Mouse (Mus musculus): ENCODE results near the gene Cacna1c. TPM values are rescaled to one million over a fixed set of nuclear protein-coding genes. Genes with fewer than 3 reads are reported as not detected.

Cacna1c gene
- total and polyA plus RNA-seq, 2 experiments from 2014 or later: 5.1 to 39.4 TPM

- Histone ChIP-seq H3K27ac (no peak overlapping the region), H3K9me3 (ENCODE audit: low read length) (no peaks in the 10 kb centered on the region), H3K4me2 (ENCODE audit: low read depth, low read length) (no peak overlapping the region), H3K9ac (replicated peaks; ENCODE audit: low read length) (no peak overlapping the region), H3K4me1 (ENCODE audit: insufficient read depth, low read length) (no peaks in the 10 kb centered on the region), H3K27me3 (ENCODE audit: insufficient read depth, low read length) (no peaks in the 10 kb centered on the region), H3K36me3 (ENCODE audit: insufficient read depth, low read length) (no peaks in the 10 kb centered on the region), H3K4me3 (ENCODE audit: low read length) (no peak overlapping the region)
- TF ChIP-seq CTCF (IDR thresholded peaks at IDR 0.05; ENCODE audit: low read depth): no peak
- ATAC-seq (no peak), DNase-seq (ENCODE audit: low spot score) (no peak)
- WGBS: 72% methylated on average over 3 of the region's 3 CpGs
Observed at GRCm38 (mm10) chr6:118926669-118927068, 269.5 kb downstream of the Cacna1c start.

DNA sequence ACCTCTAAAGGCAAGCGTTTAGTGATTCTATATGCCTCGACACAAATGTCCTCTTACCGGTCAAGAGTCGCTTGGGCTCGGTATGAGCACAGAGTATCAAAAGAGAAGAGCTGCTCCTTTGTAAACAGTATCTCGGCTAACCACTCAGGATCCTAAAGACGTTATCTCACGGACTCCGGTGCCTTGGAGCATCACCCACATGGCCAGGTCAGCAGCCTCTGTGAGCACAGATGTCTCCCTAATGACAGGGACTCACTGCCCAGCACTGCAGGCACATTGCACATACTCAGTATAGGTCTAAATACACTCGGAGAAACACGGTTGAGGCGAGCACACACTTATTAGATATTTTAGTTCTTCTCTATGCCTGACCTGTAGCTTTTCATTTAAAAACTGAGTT is 271.8 kb downstream of the Cacna1c start:
- Histone ChIP-seq H3K4me1 (ENCODE audit: insufficient read depth, low read length) (no peaks in the 10 kb centered on the region), H3K9me3 (ENCODE audit: low read length) (no peaks in the 10 kb centered on the region), H3K36me3 (ENCODE audit: insufficient read depth, low read length) (no peaks in the 10 kb centered on the region), H3K27me3 (ENCODE audit: insufficient read depth, low read length) (no peaks in the 10 kb centered on the region), H3K4me2 (ENCODE audit: low read depth, low read length) (no peak overlapping the region), H3K27ac (no peak overlapping the region), H3K9ac (replicated peaks; ENCODE audit: low read length) (no peak overlapping the region), H3K4me3 (ENCODE audit: low read length) (no peak overlapping the region)
- ATAC-seq (no peak), DNase-seq (ENCODE audit: low spot score) (no peak)
- WGBS: 84% methylated on average over 12 of the region's 12 CpGs
- TF ChIP-seq CTCF (IDR thresholded peaks at IDR 0.05; ENCODE audit: low read depth): no peak

GRCm38 (mm10) chr6:118923926-118924325 is 272.3 kb downstream of the Cacna1c start:
- Histone ChIP-seq H3K4me1 (ENCODE audit: insufficient read depth, low read length) (no peaks in the 10 kb centered on the region), H3K9me3 (ENCODE audit: low read length) (no peaks in the 10 kb centered on the region), H3K36me3 (ENCODE audit: insufficient read depth, low read length) (no peaks in the 10 kb centered on the region), H3K4me3 (ENCODE audit: low read length) (no peak overlapping the region), H3K27me3 (ENCODE audit: insufficient read depth, low read length) (no peaks in the 10 kb centered on the region), H3K27ac (no peak overlapping the region), H3K4me2 (ENCODE audit: low read depth, low read length) (no peak overlapping the region), H3K9ac (replicated peaks; ENCODE audit: low read length) (no peak overlapping the region)
- DNase-seq (ENCODE audit: low spot score) (peak; percentile 39), ATAC-seq (0 out of 2 replicates have a peak, but pooled peaks have one; percentile 25)
- WGBS: 52% methylated on average over 2 of the region's 2 CpGs
- no peak for TF ChIP-seq CTCF (IDR thresholded peaks at IDR 0.05; ENCODE audit: low read depth)

- no peak overlapping the region for H3K9ac ChIP-seq (replicated peaks; ENCODE audit: low read length)
- peak; percentile 22; the same call in 1 of the 2 replicates for ATAC-seq
- H3K9me3 ChIP-seq (ENCODE audit: low read length): no peaks in the 10 kb centered on the region
- H3K4me1 ChIP-seq (ENCODE audit: insufficient read depth, low read length): no peaks in the 10 kb centered on the region
- WGBS: 82% methylated on average over 5 of the region's 5 CpGs
- no peak for TF ChIP-seq CTCF (IDR thresholded peaks at IDR 0.05; ENCODE audit: low read depth)
- no peaks in the 10 kb centered on the region for H3K27me3 ChIP-seq (ENCODE audit: insufficient read depth, low read length)
- H3K27ac ChIP-seq: no peak overlapping the region
- no peak overlapping the region for H3K4me2 ChIP-seq (ENCODE audit: low read depth, low read length)
- H3K4me3 ChIP-seq (ENCODE audit: low read length): no peak overlapping the region
- no peak for DNase-seq (ENCODE audit: low spot score)
- H3K36me3 ChIP-seq (ENCODE audit: insufficient read depth, low read length): no peaks in the 10 kb centered on the region
Observed at GRCm38 (mm10) chr6:118923212-118923577, 273.0 kb downstream of the Cacna1c start.

DNA sequence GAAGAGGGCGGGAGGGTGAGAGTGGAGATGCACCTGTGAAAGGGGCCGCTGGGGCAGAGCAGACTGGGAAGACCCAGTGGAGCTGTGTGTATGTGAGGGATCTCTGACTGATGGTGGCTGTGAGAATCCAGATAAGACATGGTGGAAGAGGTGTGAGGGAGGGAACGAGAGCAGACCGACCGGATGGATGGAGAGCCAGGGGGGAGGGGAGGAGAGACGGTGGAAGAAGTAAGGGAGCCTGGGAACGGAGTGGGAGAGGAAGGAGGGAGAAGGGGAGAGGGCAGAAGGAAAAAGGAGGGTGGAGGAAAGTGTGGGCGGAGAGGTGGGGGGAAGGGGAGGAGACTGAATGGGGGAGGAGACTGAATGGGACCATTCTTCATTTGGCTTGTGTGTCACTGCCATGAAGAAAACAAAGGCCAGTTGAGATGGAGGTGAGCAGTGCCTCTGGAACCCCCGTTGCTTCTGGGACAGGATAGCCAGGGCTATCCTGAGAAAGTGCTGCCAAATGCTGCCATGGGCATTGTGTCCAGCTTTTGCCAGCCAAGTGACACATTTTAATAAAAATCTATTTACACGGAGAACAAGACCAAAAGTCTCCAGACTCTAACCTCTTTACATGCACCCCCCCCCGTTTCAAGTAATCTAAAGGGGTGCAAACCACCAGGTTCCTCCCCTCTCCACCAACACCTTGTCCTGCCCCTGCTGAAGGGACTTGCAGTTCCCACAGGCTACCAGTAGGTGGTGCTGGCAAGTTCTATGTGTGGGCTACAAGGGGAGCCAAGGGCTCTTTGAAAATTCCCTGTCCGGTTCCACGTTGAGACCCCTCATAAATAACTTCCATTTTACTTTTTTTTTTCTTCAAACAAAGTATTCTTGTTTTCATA is 273.6 kb downstream of the Cacna1c start:
- 0 out of 2 replicates have a peak, but pooled peaks have one; percentile 69 for ATAC-seq
- TF ChIP-seq CTCF (IDR thresholded peaks at IDR 0.05; ENCODE audit: low read depth): peak; percentile 96
- no peak overlapping the region for H3K4me2 ChIP-seq (ENCODE audit: low read depth, low read length)
- no peaks in the 10 kb centered on the region for H3K9me3 ChIP-seq (ENCODE audit: low read length)
- H3K4me1 ChIP-seq (ENCODE audit: insufficient read depth, low read length): no peaks in the 10 kb centered on the region
- H3K4me3 ChIP-seq (ENCODE audit: low read length): no peak overlapping the region
- H3K36me3 ChIP-seq (ENCODE audit: insufficient read depth, low read length): no peaks in the 10 kb centered on the region
- no peak overlapping the region for H3K9ac ChIP-seq (replicated peaks; ENCODE audit: low read length)
- no peak overlapping the region for H3K27ac ChIP-seq
- 32% methylated on average over 13 of the region's 13 CpGs for whole genome bisulfite sequencing
- no peaks in the 10 kb centered on the region for H3K27me3 ChIP-seq (ENCODE audit: insufficient read depth, low read length)
- peak; percentile 83 for DNase-seq (ENCODE audit: low spot score)

DNA sequence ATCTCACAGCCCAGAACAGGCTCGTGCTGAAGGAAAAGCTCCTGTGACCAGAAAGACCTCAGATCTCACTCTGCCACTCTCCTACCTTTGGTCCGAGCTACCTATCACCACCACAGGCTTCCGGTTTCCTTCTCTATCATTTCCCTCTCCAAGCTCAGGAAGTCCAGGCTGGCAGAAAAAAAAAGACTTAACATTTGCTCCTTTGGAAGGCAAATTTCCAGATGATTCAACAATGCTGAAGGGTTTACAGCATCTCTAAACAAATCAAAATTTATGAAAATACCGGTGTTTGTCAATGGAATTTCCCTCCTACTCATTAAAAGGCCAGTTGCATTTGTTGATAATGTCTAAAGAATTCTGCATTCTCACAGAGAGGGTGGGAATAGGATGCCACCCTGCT is 288.0 kb downstream of the Cacna1c start:
- Histone ChIP-seq H3K36me3 (ENCODE audit: insufficient read depth, low read length) (no peaks in the 10 kb centered on the region), H3K4me2 (ENCODE audit: low read depth, low read length) (no peak overlapping the region), H3K9ac (replicated peaks; ENCODE audit: low read length) (no peak overlapping the region), H3K4me3 (ENCODE audit: low read length) (no peak overlapping the region), H3K9me3 (ENCODE audit: low read length) (no peaks in the 10 kb centered on the region), H3K27me3 (ENCODE audit: insufficient read depth, low read length) (no peaks in the 10 kb centered on the region), H3K27ac (no peak overlapping the region), H3K4me1 (ENCODE audit: insufficient read depth, low read length) (no peaks in the 10 kb centered on the region)
- WGBS: 89% methylated on average over 4 of the region's 4 CpGs
- no peak for DNase-seq (ENCODE audit: low spot score)
- no peak for TF ChIP-seq CTCF (IDR thresholded peaks at IDR 0.05; ENCODE audit: low read depth)
- no peak for ATAC-seq

GRCm38 (mm10) chr6:118907704-118908103 is 288.5 kb downstream of the Cacna1c start:
- no peak for TF ChIP-seq CTCF (IDR thresholded peaks at IDR 0.05; ENCODE audit: low read depth)
- Histone ChIP-seq H3K4me1 (ENCODE audit: insufficient read depth, low read length) (no peaks in the 10 kb centered on the region), H3K9ac (replicated peaks; ENCODE audit: low read length) (no peak overlapping the region), H3K9me3 (ENCODE audit: low read length) (no peaks in the 10 kb centered on the region), H3K27ac (no peak overlapping the region), H3K27me3 (ENCODE audit: insufficient read depth, low read length) (no peaks in the 10 kb centered on the region), H3K36me3 (ENCODE audit: insufficient read depth, low read length) (no peaks in the 10 kb centered on the region), H3K4me3 (ENCODE audit: low read length) (no peak overlapping the region), H3K4me2 (ENCODE audit: low read depth, low read length) (no peak overlapping the region)
- 65% methylated on average over 1 of the region's 1 CpGs for WGBS
- ATAC-seq (no peak), DNase-seq (ENCODE audit: low spot score) (no peak)

Data from hindbrain, postnatal 0 days (tissue).